ENCODE assay signal across 1 mouse cellular context in genomic region chr12:33173720-33174141, GRCm38 (mm10).
TF ChIP-seq lines count a peak whose summit lies in the region.

No protein-coding gene starts in this region.

TF ChIP-seq in CH12.LX, 34 proteins besides CTCF, POLR2A, EP300 and RAD21 (continued from another document):
- TF ChIP-seq GABPA (IDR thresholded peaks at IDR 0.05; ENCODE audit: insufficient replicate concordance, low read depth, low read length) (no peak), ZNF384 (IDR thresholded peaks at IDR 0.05; ENCODE audit: low read depth, low read length) (peak; percentile 68), MEF2A (IDR thresholded peaks at IDR 0.05; ENCODE audit: borderline replicate concordance, low read depth, low read length) (0 out of 2 replicates have a peak, but pooled peaks have one; percentile 52), CHD1 (IDR thresholded peaks at IDR 0.05; ENCODE audit: low read depth, low read length) (no peak; the same call in 1 of the 2 replicates), KAT2A (IDR thresholded peaks at IDR 0.05; ENCODE audit: insufficient replicate concordance, low read length) (no peak), POLR2AphosphoS2 (IDR thresholded peaks at IDR 0.05; ENCODE audit: low read depth, low read length) (no peak), MYC (IDR thresholded peaks at IDR 0.05; ENCODE audit: low read depth, low read length) (peak; percentile 82), ELF1 (IDR thresholded peaks at IDR 0.05; ENCODE audit: low read depth, low read length) (0 out of 2 replicates have a peak, but pooled peaks have one; percentile 40), MXI1 (IDR thresholded peaks at IDR 0.05; ENCODE audit: low read depth, low read length) (no peak), MAZ (IDR thresholded peaks at IDR 0.05; ENCODE audit: low read depth, low read length) (no peak), NELFE (IDR thresholded peaks at IDR 0.05; ENCODE audit: low read depth, low read length) (0 out of 2 replicates have a peak, but pooled peaks have one; percentile 39), CHD2 (IDR thresholded peaks at IDR 0.05; ENCODE audit: low read length) (peak; percentile 21; the same call in 1 of the 2 replicates), NRF1 (IDR thresholded peaks at IDR 0.05; ENCODE audit: low read depth, low read length) (no peak), MAX (IDR thresholded peaks at IDR 0.05; ENCODE audit: low read length) (no peak; the same call in 1 of the 2 replicates), TBP (conservative IDR thresholded peaks at IDR 0.05; ENCODE audit: low read depth, low read length) (peak; percentile 71), IRF4 (IDR thresholded peaks at IDR 0.05; ENCODE audit: low read depth, low read length) (peak; percentile 96), HCFC1 (IDR thresholded peaks at IDR 0.05; ENCODE audit: low read depth, low read length) (no peak; the same call in 1 of the 2 replicates), JUND (conservative IDR thresholded peaks at IDR 0.05; ENCODE audit: low read depth, low read length) (peak; percentile 93), RCOR1 (conservative IDR thresholded peaks at IDR 0.05; ENCODE audit: low read depth, low read length) (peak; percentile 27; the same call in 1 of the 2 replicates)
